Mouse (Mus musculus) heart, adult 10 weeks (tissue): Measurements from ENCODE around the gene Fgfbp3. TPM values are rescaled to one million over a fixed set of nuclear protein-coding genes. Genes with fewer than 3 reads are reported as not detected.

Experiments
- polyA plus RNA-seq: library from polyadenylated mRNA; stranded (reverse); fragments of 350-450 nt; fragmentation: Illumina TruSeq; extraction: RNeasy Lipid Tissue Mini Kit (QIAGEN cat#74804); gene quantifications from one replicate; pipeline ENCODE4 v1.2.3, GENCODE M21; 2014; ENCODE audit warnings: low read depth, low replicate concordance

Fgfbp3 gene
- 2.7 TPM for polyA plus RNA-seq

DNA sequence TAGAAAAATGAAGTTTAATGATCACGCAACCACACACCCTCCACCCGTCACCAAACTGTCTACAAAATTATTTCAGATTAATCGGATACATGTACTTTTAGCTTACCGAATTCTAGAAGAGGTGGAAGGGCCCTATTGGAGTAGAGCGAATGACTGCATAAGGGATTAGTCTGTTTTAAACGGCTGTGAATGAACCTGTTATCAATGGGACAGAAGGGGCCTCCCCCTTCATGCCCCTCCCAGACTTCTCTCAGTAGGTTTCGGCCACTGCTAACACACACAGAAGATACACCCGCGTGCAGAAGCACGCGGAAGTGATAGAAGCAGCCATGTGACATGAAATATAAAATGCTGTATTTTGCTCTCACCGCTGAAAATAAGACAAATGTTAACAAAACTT is at the start of gene Fgfbp3:
Fgfbp3 (minus strand) TSS at position 150 of the 400 bp plus-strand sequence.

DNA sequence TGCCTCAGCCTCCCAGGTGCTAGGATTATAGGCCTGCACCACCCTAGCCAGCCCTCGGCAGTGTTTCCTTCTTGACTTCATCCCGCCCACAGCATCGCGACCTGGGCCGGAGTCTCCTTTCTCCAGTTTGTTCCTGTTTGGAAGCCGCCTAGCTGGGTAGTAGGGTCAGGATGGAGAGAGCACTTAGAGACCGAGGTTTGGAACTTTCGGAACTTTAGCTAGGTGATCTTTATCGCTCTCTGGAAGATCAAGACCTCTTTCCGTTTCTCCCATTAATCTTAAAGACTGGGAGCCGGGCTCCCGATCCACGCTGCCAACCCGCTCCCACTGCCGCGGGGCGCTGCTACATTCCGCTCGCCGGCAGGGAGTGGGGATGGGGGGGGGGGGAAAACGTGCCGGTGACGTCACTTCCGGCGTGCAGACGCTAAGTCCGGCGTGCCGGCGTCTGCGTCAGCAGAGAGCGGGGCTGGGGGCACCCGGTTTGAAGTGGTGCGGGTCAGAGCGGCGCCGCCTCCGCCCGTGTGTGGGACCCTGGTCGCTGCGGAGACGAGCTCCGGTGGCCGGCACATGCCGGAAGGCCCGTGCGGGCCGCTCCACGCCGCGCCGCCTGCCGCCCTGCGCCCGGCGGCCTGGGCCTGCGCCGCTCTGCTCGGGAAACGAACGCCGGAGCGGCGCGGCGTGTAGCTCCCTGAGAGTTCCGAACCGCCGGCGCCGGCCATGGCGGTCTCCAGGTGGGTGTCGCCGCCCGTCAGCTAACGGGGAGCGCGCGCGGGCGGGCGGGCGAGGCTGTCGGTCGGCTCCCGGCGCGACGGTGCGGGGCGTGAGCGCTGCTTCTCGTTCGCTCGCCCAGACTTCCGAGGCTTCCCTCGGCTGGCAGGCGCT is 6.5 kb upstream of the Fgfbp3 start, which contains the start of gene Btaf1:
Btaf1 (plus strand) TSS at position 409 of the 882 bp plus-strand sequence.

Other genes with a start within 250 kb of the Fgfbp3 start
- 154 TPM for gene Ppp1r3c, start 183.0 kb downstream of the Fgfbp3 start, polyA plus RNA-seq
- gene Tnks2, start 85.4 kb downstream of the Fgfbp3 start, polyA plus RNA-seq = 49.6 TPM
- gene Btaf1, start 6.5 kb upstream of the Fgfbp3 start, polyA plus RNA-seq = 9.5 TPM